Mouse (Mus musculus): ENCODE results near the gene Ptpn5. TPM values are rescaled to one million over a fixed set of nuclear protein-coding genes. Genes with fewer than 3 reads are reported as not detected.

Ptpn5 gene
- polyA plus RNA-seq, 1 experiment from 2014 or later = 146 TPM

Small RNA genes within 50 kb of the gene (microRNA-seq; reads per million reads assigned to microRNA genes)
- not detected for gene Mir7056

Other genes starting within 250 kb of the Ptpn5 start
- gene Tsg101, start 213.7 kb downstream of the Ptpn5 start, polyA plus RNA-seq (2014; fragmentation: Nextera tagmentation; extraction: Ambion mirVana) = 417 and 445 TPM in 2 replicates
- 3.9 and 7.1 TPM in 2 replicates for gene Uevld, start 175.2 kb downstream of the Ptpn5 start, polyA plus RNA-seq (2014; fragmentation: Nextera tagmentation; extraction: Ambion mirVana)
- not detected in 2 replicates for gene Gm9999, start 150.1 kb downstream of the Ptpn5 start, polyA plus RNA-seq (2014; fragmentation: Nextera tagmentation; extraction: Ambion mirVana)
- gene Spty2d1, start 125.3 kb downstream of the Ptpn5 start, polyA plus RNA-seq (2014; fragmentation: Nextera tagmentation; extraction: Ambion mirVana) = 5.8 and 8.9 TPM in 2 replicates
- gene Tmem86a, start 83.1 kb downstream of the Ptpn5 start, polyA plus RNA-seq (2014; fragmentation: Nextera tagmentation; extraction: Ambion mirVana) = 18.5 and 19.7 TPM in 2 replicates
- gene Mrgpra6, start 71.2 kb upstream of the Ptpn5 start, polyA plus RNA-seq (2014; fragmentation: Nextera tagmentation; extraction: Ambion mirVana) = not detected in 2 replicates
- not detected in 2 replicates for gene Mrgpra9, start 119.2 kb upstream of the Ptpn5 start, polyA plus RNA-seq (2014; fragmentation: Nextera tagmentation; extraction: Ambion mirVana)
- gene Mrgpra1, start 220.6 kb upstream of the Ptpn5 start, polyA plus RNA-seq (2014; fragmentation: Nextera tagmentation; extraction: Ambion mirVana) = not detected in 2 replicates

All from midbrain, embryonic 14.5 days (tissue).